Mouse (Mus musculus) stomach, embryonic 15.5 days (tissue): ENCODE measurements around the gene Gm42906. TPM values are rescaled to one million over a fixed set of nuclear protein-coding genes. Genes with fewer than 3 reads are reported as not detected.

Experiments used
- ATAC-seq: fragments of 200-750 bp; cut with Nextera tagmentation; 2 replicates; pipeline ENCODE4 v1.8.0; 2017; ENCODE audit warnings: low read depth, moderate number of reproducible peaks, moderate TSS enrichment; ENCODE audit not compliant: insufficient read depth, low FRiP score
- H3K27ac ChIP-seq: fragments of 300-500 bp; sonication (generic); 2 replicates; pipeline ENCODE4 v1.5.1; 2015; ENCODE audit warnings: mild to moderate bottlenecking, inconsistent platforms
- H3K27me3 ChIP-seq: fragments of 300-500 bp; sonication (generic); replicated peaks from 2 replicates; pipeline ENCODE4 v1.6.1; 2015; ENCODE audit warnings: inconsistent platforms
- H3K36me3 ChIP-seq: fragments of 300-500 bp; sonication (generic); 2 replicates; pipeline ENCODE4 v1.6.1; 2015; ENCODE audit warnings: inconsistent platforms
- H3K4me1 ChIP-seq: fragments of 300-500 bp; sonication (generic); 2 replicates; pipeline ENCODE4 v1.6.1; 2015; ENCODE audit warnings: inconsistent platforms
- H3K4me2 ChIP-seq: fragments of 300-500 bp; sonication (generic); 2 replicates; pipeline ENCODE4 v1.6.1; 2015; ENCODE audit warnings: mild to moderate bottlenecking, inconsistent platforms
- H3K4me3 ChIP-seq: fragments of 300-500 bp; sonication (generic); replicated peaks from 2 replicates; pipeline ENCODE4 v1.5.1; 2015; ENCODE audit warnings: inconsistent platforms
- H3K9ac ChIP-seq: fragments of 300-500 bp; sonication (generic); 2 replicates; pipeline ENCODE4 v1.6.1; 2015; ENCODE audit warnings: inconsistent platforms
- H3K9me3 ChIP-seq: fragments of 300-500 bp; sonication (generic); 2 replicates; pipeline ENCODE4 v1.6.1; 2016; ENCODE audit warnings: inconsistent platforms
- WGBS: fragments of 180-500 bp; shearing (Covaris S2); methylation state at CpG from one replicate; pipeline ENCODE4 v1.1.7; 2015; 5-methylcytosine and 5-hydroxymethylcytosine counted together
- polyA plus RNA-seq: library from polyadenylated mRNA; unstranded; fragments of >200 nt; fragmentation: Nextera tagmentation; extraction: Ambion mirVana; gene quantifications from 2 replicates; pipeline ENCODE4 v1.2.1, GENCODE M21; 2015

Gene Gm42906
- polyA plus RNA-seq, 1 experiment from 2014 or later = not detected

GRCm38 (mm10) chr5:151348418-151348817 is 79.5 kb downstream of the Gm42906 start:
- Histone ChIP-seq H3K27me3 (no peaks in the 10 kb centered on the region), H3K9me3 (no peaks in the 10 kb centered on the region), H3K27ac (no peak overlapping the region), H3K4me1 (no peaks in the 10 kb centered on the region), H3K9ac (no peak overlapping the region), H3K4me2 (no peak overlapping the region), H3K4me3 (no peak overlapping the region), H3K36me3 (no peaks in the 10 kb centered on the region)
- WGBS = 78% methylated on average over 3 of the region's 3 CpGs
- ATAC-seq = no peak

DNA sequence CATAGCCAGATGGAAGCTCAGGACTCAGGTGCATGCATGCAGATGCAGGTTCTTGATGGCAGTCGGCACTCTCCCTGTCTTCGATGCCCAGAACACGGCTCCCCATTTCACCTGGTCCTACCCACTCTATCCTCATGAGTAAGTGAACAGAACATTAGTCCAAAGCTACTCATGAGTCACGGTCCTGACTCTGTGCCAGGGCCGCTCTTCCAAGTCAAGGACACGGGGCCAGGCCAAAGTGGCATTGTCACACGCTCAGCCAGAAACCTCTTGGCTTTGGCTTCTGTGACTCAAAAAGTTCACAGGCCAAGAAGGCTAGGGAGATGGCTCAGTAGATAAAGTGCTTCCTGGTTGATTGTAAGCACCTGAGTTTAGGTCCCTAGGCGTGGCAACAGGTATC is 81.3 kb downstream of the Gm42906 start:
- Histone ChIP-seq H3K27ac (no peak overlapping the region), H3K4me1 (no peaks in the 10 kb centered on the region), H3K9ac (no peak overlapping the region), H3K4me2 (no peak overlapping the region), H3K4me3 (no peak overlapping the region), H3K9me3 (no peaks in the 10 kb centered on the region), H3K27me3 (no peaks in the 10 kb centered on the region), H3K36me3 (no peaks in the 10 kb centered on the region)
- 80% methylated on average over 8 of the region's 8 CpGs for WGBS
- ATAC-seq = no peak

DNA sequence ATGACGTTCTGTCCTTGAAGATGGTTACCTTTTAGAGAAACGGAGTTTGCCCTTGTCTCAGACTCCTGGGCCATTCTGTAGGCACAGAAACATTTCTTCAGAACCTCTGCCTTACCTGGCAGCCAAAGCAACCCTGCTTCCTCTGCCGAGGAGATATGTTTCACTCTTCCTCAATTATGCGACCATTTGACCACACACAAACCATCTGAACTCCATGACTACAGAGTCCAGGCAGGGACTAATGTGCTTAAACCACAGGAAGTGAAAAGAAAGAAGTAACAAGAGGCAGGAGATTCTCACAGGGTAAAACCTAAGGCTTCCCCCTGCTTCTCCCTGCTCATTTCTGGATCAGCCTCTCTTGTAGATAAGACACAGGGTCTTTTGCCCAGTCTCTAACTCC is 83.2 kb downstream of the Gm42906 start:
- Histone ChIP-seq H3K9me3 (no peaks in the 10 kb centered on the region), H3K4me1 (no peaks in the 10 kb centered on the region), H3K27me3 (no peaks in the 10 kb centered on the region), H3K27ac (no peak overlapping the region), H3K36me3 (no peaks in the 10 kb centered on the region), H3K9ac (no peak overlapping the region), H3K4me2 (no peak overlapping the region), H3K4me3 (no peak overlapping the region)
- ATAC-seq = no peak
- 73% methylated on average over 4 of the region's 4 CpGs for WGBS

- H3K27ac ChIP-seq = no peak overlapping the region
- H3K4me2 ChIP-seq = no peak overlapping the region
- no peaks in the 10 kb centered on the region for H3K27me3 ChIP-seq
- no peak overlapping the region for H3K9ac ChIP-seq
- no peaks in the 10 kb centered on the region for H3K4me1 ChIP-seq
- H3K36me3 ChIP-seq = no peaks in the 10 kb centered on the region
- no peaks in the 10 kb centered on the region for H3K9me3 ChIP-seq
- no peak overlapping the region for H3K4me3 ChIP-seq
- ATAC-seq = no peak
Observed at GRCm38 (mm10) chr5:151333686-151334085, 94.3 kb downstream of the Gm42906 start.

GRCm38 (mm10) chr5:151333191-151333594 is 94.8 kb downstream of the Gm42906 start:
- no peaks in the 10 kb centered on the region for H3K36me3 ChIP-seq
- H3K4me1 ChIP-seq = no peaks in the 10 kb centered on the region
- no peak overlapping the region for H3K27ac ChIP-seq
- no peaks in the 10 kb centered on the region for H3K27me3 ChIP-seq
- ATAC-seq = no peak
- H3K4me2 ChIP-seq = no peak overlapping the region
- H3K9ac ChIP-seq = no peak overlapping the region
- no peaks in the 10 kb centered on the region for H3K9me3 ChIP-seq
- H3K4me3 ChIP-seq = no peak overlapping the region

DNA sequence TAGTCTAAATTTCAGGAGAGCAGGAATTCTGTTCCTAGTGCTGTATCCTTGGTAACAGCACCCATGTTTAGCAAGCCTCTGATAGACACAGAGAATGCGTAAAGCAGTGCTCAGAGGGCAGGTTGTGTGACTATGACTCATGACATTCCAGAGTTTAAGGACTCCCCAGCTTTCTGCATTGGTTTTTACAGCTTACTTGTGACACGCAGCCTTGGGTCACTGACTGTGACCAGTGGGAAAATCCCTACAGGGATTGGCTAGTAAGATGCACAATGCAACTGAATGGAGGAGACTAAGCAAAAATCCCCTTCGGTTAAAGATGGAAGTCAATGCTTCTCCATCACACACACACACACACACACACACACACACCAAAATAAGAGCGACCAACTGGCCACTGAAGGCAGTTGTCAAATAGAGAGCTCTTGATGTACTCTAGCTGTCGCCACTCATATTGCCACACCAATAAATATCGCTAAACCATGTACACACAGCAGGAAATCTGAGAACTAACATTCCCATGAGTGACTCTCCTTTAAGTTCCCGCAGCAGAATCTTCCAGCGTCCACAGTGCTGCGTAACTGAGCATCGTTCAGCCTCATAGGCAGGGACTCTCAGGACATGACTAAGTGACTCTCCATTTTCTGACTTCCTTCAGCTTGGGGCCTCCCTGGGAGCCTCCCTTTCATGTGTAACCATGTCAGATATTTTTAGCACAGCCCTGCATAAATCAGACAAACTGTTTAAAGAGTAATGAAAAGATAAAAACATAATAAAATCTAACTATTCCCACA is 112.0 kb downstream of the Gm42906 start:
- 0 out of 2 replicates have a peak overlapping the region, but pooled peaks have one; percentile 8 for H3K4me2 ChIP-seq
- no peak overlapping the region for H3K4me3 ChIP-seq
- H3K36me3 ChIP-seq = no peaks in the 10 kb centered on the region
- 51% methylated on average over 10 of the region's 10 CpGs for WGBS
- no peak; the same call in 1 of the 2 replicates for ATAC-seq
- H3K9ac ChIP-seq = no peak overlapping the region
- peaks cover 5% of the 10 kb centered on the region; the same call in 1 of the 2 replicates for H3K4me1 ChIP-seq
- H3K27ac ChIP-seq = peak overlapping the region; percentile 40; the same call in 1 of the 2 replicates
- no peaks in the 10 kb centered on the region for H3K9me3 ChIP-seq
- no peaks in the 10 kb centered on the region for H3K27me3 ChIP-seq

DNA sequence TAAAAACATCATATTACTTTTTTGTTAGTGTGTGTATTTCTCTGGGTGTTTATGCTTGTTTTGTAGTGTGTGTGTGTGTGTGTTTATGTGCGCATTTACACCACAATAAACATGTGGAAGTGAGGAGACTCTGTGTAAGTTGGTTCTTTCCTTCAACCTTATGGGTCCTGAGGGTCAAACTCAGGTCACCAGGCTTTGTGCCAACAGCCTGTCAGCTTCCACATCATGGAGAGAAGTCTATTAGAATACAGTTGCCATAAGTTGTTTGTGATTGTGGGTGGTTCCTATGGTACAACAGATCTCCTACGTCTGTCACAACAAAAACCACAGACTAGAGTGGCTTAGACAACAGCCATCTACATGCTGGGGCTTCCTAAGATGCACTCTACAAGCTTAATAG is 127.7 kb downstream of the Gm42906 start:
- 61% methylated on average over 2 of the region's 2 CpGs for WGBS
- H3K4me1 ChIP-seq = no peaks in the 10 kb centered on the region
- no peak for ATAC-seq
- H3K9ac ChIP-seq = no peak overlapping the region
- no peak overlapping the region for H3K4me3 ChIP-seq
- H3K27me3 ChIP-seq = no peaks in the 10 kb centered on the region
- no peaks in the 10 kb centered on the region for H3K9me3 ChIP-seq
- H3K27ac ChIP-seq = no peak overlapping the region
- H3K36me3 ChIP-seq = no peaks in the 10 kb centered on the region
- H3K4me2 ChIP-seq = no peak overlapping the region

GRCm38 (mm10) chr5:151299576-151299975 is 128.4 kb downstream of the Gm42906 start:
- Histone ChIP-seq H3K4me1 (no peaks in the 10 kb centered on the region), H3K27ac (no peak overlapping the region), H3K4me2 (no peak overlapping the region), H3K9me3 (no peaks in the 10 kb centered on the region), H3K9ac (no peak overlapping the region), H3K27me3 (no peaks in the 10 kb centered on the region), H3K4me3 (no peak overlapping the region), H3K36me3 (no peaks in the 10 kb centered on the region)
- WGBS = 83% methylated on average over 7 of the region's 7 CpGs
- ATAC-seq = no peak

DNA sequence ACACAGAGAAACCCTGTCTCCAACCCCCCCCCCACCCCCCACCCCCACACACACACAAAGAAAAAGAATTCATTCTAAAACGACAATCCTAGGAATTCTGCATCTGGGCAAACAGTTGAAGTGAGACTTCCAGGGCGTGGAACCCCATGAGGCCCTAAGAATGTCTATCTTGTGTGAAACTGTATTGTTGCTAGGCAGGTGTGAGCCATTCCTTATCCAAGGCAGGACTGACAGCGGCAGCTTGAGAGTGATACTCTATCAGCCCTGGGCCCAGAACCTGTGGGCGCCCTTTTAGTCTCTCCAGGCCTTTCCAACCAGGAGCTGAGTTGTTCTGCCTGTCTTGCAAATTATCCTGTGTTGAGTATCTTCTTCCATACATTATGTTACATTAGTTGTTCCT is 129.6 kb downstream of the Gm42906 start:
- peak overlapping the region; percentile 48; the same call in 1 of the 2 replicates for H3K27ac ChIP-seq

DNA sequence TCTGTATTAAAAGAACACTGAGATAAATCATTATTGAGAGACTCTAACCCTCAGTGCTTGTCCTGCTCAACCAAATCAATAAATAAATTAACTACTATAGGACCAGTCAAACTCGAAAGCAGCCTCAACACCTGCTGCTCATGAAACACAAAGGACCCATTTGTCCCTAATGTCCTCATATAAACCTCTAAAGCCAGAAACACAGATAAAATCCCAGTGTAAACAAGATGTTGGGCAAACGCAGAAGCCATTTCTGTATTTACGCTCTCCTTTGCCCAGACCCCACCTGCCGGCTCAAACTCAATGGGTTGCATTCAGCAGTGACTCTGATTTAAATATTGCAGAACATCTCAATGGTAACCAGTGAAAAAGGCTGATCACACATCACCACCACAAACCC is 131.7 kb downstream of the Gm42906 start:
- Histone ChIP-seq H3K4me1 (no peaks in the 10 kb centered on the region), H3K4me2 (no peak overlapping the region), H3K36me3 (no peaks in the 10 kb centered on the region), H3K9ac (no peak overlapping the region), H3K27me3 (no peaks in the 10 kb centered on the region), H3K27ac (no peak overlapping the region), H3K4me3 (no peak overlapping the region), H3K9me3 (no peaks in the 10 kb centered on the region)
- 53% methylated on average over 4 of the region's 4 CpGs for WGBS
- ATAC-seq = peak; percentile 71; the same call in 1 of the 2 replicates

More for the DNA sequence above, 129.6 kb downstream of the Gm42906 start:
- no peak overlapping the region for H3K4me2 ChIP-seq
- H3K36me3 ChIP-seq = no peaks in the 10 kb centered on the region
- no peaks in the 10 kb centered on the region for H3K27me3 ChIP-seq
- 57% methylated on average over 4 of the region's 4 CpGs for WGBS
- H3K4me3 ChIP-seq = no peak overlapping the region
- no peak overlapping the region for H3K9ac ChIP-seq
- no peak; the same call in 1 of the 2 replicates for ATAC-seq
- H3K9me3 ChIP-seq = no peaks in the 10 kb centered on the region
- H3K4me1 ChIP-seq = no peaks in the 10 kb centered on the region

DNA sequence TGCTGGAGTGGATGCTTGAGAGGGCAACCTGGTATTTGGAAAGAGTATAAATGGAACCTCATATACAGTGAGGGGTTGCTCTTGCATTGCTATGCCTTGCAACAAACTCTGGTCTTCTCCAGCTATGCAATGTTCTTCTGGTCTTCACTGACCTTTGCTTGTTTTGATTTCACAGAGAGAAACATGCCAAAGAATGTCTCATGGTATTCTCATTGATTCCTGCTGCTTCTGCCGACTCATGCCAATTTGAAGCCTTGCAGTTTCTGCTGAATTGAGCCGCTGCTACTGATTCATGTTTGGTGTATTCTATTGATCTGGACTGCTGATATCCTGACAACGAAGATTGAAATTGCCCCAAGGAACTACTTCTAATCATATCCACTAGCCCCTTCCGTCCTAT is 134.4 kb downstream of the Gm42906 start:
- Histone ChIP-seq H3K4me1 (no peaks in the 10 kb centered on the region), H3K4me3 (no peak overlapping the region), H3K27me3 (no peaks in the 10 kb centered on the region), H3K4me2 (no peak overlapping the region), H3K36me3 (no peaks in the 10 kb centered on the region), H3K9ac (no peak overlapping the region), H3K9me3 (no peaks in the 10 kb centered on the region), H3K27ac (no peak overlapping the region)
- no peak for ATAC-seq
- WGBS = 82% methylated on average over 4 of the region's 4 CpGs

- H3K27me3 ChIP-seq = no peaks in the 10 kb centered on the region
- no peak for ATAC-seq
- H3K9ac ChIP-seq = no peak overlapping the region
- WGBS = 21% methylated on average over 1 of the region's 1 CpGs
- no peaks in the 10 kb centered on the region for H3K4me1 ChIP-seq
- no peaks in the 10 kb centered on the region for H3K36me3 ChIP-seq
- H3K27ac ChIP-seq = no peak overlapping the region
- H3K4me2 ChIP-seq = no peak overlapping the region
- no peaks in the 10 kb centered on the region for H3K9me3 ChIP-seq
- H3K4me3 ChIP-seq = no peak overlapping the region
Observed at GRCm38 (mm10) chr5:151292310-151292709, 135.7 kb downstream of the Gm42906 start.
